Mouse (Mus musculus) layer of hippocampus, adult 18-20 months (tissue): ENCODE data around the gene Gm14408. TPM values are rescaled to one million over a fixed set of nuclear protein-coding genes. Genes with fewer than 3 reads are reported as not detected.
"Not testable (repeated sequence)": the region's sequence is repeated elsewhere in the genome, so short reads cannot be mapped to it uniquely, and the experiment has no call there.

Source experiments
- DNase-seq, 2 experiments: peaks; one replicate each; pipeline ENCODE4 v3.0.0; 2022; ENCODE audit warnings: low spot score in 2 of 2
- long read RNA-seq: library from polyadenylated mRNA; stranded (forward); transcript quantifications from one replicate; pipeline ENCODE4 v2.0.0, GENCODE M21; 2021
- total RNA-seq, 2 experiments: library from RNA; stranded (reverse); gene quantifications; 2 replicates each; pipeline ENCODE4 v1.2.3; 2021

The Gm14408 gene
- total RNA-seq: not detected
- long read RNA-seq: 0 reads

DNA sequence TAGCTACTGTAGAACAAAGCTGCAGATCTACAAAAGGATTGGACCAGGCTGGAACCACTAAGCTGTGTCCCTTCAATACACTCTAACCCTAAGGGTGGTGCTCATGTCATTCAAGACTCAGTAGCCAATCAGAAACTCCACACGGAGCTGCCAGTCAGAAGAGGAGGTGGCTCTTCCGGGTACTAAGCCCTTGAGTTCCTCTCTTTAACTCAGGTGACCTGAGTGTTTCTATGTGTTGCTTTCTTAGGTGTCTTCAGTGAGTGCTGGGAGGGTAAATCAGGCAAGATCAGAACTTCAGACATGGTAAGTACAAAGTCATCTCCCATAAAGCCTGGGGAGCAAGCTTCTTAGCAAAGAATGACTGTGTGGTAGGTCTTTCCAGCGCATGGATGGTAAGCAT lies at the start of gene Gm14408:
TSS of gene Gm14408 (plus strand) at position 301 of the 400 bp plus-strand sequence.
- not testable (repeated sequence) for DNase-seq

DNA sequence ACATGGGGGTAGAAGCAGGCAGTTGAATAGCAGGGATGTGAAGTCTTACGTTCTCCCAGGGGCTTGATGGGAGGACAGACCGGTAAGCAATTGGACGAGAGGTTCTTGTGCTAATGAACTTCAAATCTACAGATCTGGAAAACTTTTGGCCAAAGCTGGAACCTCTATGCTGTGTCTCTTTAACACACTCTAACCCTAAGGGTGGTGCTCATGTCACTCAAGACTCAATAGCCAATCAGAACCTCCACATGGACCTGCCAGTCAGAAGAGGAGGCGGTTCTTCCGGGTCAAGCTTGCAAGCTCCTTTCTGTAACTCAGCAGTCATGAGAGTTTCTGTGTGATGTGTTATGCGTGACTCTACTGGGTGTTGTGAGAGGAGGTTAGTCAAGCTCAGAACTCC lies 32.6 kb upstream of the Gm14408 start, which contains the start of gene Gm14295:
TSS of gene Gm14295 (plus strand) at position 301 of the 400 bp plus-strand sequence.
- not testable (repeated sequence) for DNase-seq

DNA sequence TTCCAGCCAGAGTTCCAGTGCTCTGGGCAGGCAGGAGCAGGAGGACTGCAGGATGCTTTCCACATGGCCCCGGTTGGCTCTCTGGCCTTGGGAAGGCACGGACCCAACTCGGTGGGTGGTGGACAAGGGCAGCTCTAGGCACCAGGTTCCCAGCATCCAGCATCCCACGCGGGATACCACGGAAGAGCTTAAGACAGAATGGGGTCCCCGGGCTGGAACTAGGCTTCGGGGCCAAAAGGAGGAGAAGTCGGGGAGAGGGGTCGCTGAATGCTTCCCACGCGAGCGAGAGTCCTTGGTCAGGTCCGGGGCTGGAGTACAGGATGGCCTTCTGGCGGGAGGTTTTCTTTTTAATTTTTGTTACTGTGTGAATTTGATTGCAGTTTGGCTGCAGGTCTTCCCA lies 32.2 kb upstream of the Gm14408 start:
- DNase-seq: not testable (repeated sequence)

Other genes starting within 250 kb of the Gm14408 start
- 10 to 100 TPM in 1 of 2 experiments, 1 to 10 TPM in 1; 6.9 to 14.5 TPM for gene Gm14308, start 194.8 kb upstream of the Gm14408 start, total RNA-seq
- 10 to 100 TPM; 13.0 to 15.0 TPM for gene Zfp973, start 160.6 kb upstream of the Gm14408 start, total RNA-seq
- 10 to 100 TPM; 29.3 to 29.9 TPM for gene Gm14305, start 122.8 kb upstream of the Gm14408 start, total RNA-seq
- 10 to 100 TPM; 22.0 to 24.0 TPM for gene Gm14295, start 32.5 kb upstream of the Gm14408 start, total RNA-seq
- 10 to 100 TPM; 17.4 to 20.8 TPM for gene Gm14296, start 96.7 kb downstream of the Gm14408 start, total RNA-seq
- 10 to 100 TPM; 70.5 to 71.6 TPM for gene Gm14419, start 169.8 kb downstream of the Gm14408 start, total RNA-seq
- gene Gm14401, start 243.2 kb downstream of the Gm14408 start, total RNA-seq: 1 to 10 TPM; 1.4 to 1.9 TPM